Mouse (Mus musculus): ENCODE data around the gene Marf1. TPM values are rescaled to one million over a fixed set of nuclear protein-coding genes. Genes with fewer than 3 reads are reported as not detected.

The Marf1 gene
- 17.9 and 26.6 TPM in 2 replicates for polyA plus RNA-seq (2012; rRNA removed)

DNA sequence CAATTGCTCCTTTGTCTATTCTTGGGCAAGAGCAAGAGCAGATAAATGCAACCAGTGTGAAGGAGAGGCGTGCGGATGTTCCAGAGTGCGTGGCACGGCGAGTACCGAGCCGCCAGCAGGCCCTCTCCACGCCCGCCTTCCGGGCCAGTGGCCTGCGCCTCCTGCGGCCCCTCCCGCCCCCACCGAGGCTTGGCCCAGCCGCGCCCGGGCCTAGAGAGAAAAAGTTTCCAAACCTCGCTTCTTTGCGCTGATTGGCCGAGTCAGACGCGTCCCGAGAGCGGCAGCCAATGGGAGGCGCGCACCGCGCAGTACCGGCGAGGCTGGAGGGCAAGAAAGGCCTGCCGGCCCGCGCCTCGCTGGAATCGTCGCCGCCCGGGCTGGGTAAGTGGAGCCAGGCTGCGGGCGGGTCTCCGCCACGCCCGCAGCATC lies at the start of gene Marf1, which contains the start of gene Nde1:
Gene Marf1 (minus strand): TSS at position 364 of the 429 bp plus-strand sequence.
Gene Nde1 (plus strand): TSS at position 288 of the 429 bp plus-strand sequence.
- peak; percentile 82 for TF ChIP-seq POLR2A (IDR thresholded peaks at IDR 0.05; ENCODE audit: borderline replicate concordance, extremely low read depth, insufficient read depth, insufficient read length, poor library complexity, severe bottlenecking)
- no peak for TF ChIP-seq CTCF (IDR thresholded peaks at IDR 0.05; ENCODE audit: borderline replicate concordance, extremely low read depth, insufficient read depth, insufficient read length)

DNA sequence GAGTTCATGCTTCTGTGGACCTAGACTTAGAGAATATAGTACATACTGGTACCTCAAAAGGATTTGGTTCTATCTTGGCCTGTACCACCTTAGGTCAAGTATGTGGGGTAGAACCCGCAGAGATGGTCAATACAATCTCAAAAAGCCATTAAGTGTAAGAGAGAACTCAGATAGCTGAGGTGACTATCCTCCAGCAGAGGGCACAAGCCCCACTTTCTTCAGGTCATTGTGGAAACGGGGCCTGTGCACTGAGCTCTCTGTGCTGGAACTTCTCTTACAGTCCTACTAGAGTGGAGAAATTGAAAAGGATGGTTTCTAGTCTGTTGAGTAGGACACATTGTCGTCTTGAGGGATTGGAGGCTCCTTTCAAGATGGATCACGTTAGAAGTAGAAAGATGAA lies 35.6 kb upstream of the Marf1 start:
- TF ChIP-seq POLR2A (IDR thresholded peaks at IDR 0.05; ENCODE audit: borderline replicate concordance, extremely low read depth, insufficient read depth, insufficient read length, poor library complexity, severe bottlenecking) (no peak), CTCF (IDR thresholded peaks at IDR 0.05; ENCODE audit: borderline replicate concordance, extremely low read depth, insufficient read depth, insufficient read length) (no peak)
- no peak for DNase-seq (ENCODE audit: low read depth)

More for the DNA sequence above, at the start of gene Marf1, which contains the start of gene Nde1:
- DNase-seq (ENCODE audit: low read depth), result peak; percentile 95

DNA sequence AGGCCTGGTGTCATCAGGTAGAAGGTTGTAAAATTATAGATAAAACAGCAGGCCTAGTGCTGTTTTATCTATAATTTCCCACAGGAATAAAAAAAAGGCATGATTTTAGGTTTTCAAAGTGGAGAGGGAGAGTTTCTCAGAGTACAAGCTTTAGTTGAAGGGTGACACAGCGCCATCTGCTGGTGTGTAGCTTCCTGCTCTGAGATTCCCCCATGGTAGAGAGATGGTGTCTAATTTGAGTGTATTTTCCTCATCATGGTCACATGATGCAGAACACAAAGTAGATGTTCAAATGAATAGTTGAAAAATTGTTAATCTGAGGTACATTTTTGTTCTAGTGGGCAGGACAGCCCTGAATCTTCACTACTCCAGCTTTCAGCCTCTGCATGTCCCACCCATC lies 32.3 kb upstream of the Marf1 start:
- TF ChIP-seq POLR2A (IDR thresholded peaks at IDR 0.05; ENCODE audit: borderline replicate concordance, extremely low read depth, insufficient read depth, insufficient read length, poor library complexity, severe bottlenecking) (no peak), CTCF (IDR thresholded peaks at IDR 0.05; ENCODE audit: borderline replicate concordance, extremely low read depth, insufficient read depth, insufficient read length) (peak; percentile 66; the same call in 1 of the 2 replicates)
- DNase-seq (ENCODE audit: low read depth), result peak; percentile 63

DNA sequence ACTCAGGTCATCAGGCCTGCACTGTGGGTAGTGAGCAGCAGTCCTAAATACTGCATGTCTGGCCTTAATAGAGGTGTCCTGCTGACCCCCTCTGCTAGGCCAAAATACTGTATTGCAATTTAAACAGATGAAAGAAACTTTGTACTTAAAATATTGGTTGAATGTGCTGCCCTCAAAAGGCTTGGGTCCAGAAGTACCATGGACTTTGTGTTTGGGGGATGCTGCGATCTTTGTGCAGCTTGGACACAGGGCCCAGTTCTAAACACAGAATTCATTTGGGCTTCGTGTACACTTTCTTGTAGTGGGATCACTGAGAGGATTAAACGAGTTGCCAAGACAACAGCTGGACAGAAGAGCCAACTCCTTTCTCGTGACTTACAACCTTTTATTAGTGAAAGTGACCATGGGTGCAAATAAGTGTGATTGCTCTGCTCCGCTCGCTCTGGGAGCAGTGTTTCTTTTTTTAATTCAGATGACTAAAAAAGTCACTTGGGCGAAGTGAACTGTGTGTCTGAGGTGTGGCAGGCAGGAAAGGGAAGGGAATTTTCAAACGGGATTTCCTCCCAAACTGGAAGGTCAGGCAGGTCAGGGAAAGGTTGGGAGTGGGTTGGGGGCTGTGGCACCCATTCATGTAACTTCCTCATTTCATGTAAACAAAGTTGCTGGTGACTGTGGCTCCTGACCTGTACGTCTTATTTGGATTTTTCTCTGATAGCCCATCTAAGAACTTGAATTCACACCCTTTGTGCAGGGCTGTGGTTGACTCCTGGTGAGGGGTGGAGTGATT lies 31.2 kb upstream of the Marf1 start:
- TF ChIP-seq POLR2A (IDR thresholded peaks at IDR 0.05; ENCODE audit: borderline replicate concordance, extremely low read depth, insufficient read depth, insufficient read length, poor library complexity, severe bottlenecking), result no peak
- no peak for TF ChIP-seq CTCF (IDR thresholded peaks at IDR 0.05; ENCODE audit: borderline replicate concordance, extremely low read depth, insufficient read depth, insufficient read length)
- DNase-seq (ENCODE audit: low read depth), result peak; percentile 2

DNA sequence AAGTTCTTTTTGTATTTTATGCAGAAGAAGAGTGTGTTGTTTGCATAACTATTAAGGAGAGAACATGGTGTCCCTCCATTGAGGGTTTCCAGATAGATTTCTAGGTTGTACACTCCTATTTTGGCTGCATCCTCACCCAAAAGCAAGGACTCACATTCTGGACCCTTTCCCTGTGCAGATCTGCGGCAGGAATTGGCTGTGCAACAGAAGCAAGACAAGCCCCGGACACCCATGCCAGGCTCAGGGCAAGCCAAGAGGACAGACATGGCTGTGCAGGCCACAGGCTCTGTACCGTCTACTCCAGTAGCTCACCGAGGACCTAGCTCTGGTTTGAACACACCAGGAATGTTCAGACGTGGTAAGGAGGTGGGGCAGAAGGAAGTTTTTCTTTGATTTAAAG lies 22.4 kb upstream of the Marf1 start:
- DNase-seq (ENCODE audit: low read depth), result no peak
- TF ChIP-seq POLR2A (IDR thresholded peaks at IDR 0.05; ENCODE audit: borderline replicate concordance, extremely low read depth, insufficient read depth, insufficient read length, poor library complexity, severe bottlenecking), result no peak
- TF ChIP-seq CTCF (IDR thresholded peaks at IDR 0.05; ENCODE audit: borderline replicate concordance, extremely low read depth, insufficient read depth, insufficient read length), result no peak

DNA sequence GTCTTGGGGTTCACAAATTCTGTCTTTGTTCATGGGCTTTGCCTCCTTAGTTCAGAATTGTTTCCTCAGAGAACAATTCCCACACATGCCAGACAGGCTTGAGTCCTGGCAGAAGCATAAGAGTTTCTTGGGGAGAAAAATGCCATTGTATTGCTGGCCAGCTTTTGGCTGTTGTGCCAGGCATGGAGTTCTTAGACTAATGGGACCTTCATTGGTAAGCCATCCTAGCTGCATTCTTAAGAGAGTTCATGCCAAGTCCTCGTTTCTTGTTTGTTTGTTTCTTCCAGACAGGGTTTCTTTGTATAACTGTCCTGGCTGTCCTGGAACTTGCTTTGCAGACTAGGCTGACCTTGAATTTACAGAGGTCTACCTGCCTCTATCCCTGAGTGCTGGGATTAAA lies 20.7 kb upstream of the Marf1 start:
- DNase-seq (ENCODE audit: low read depth), result no peak

DNA sequence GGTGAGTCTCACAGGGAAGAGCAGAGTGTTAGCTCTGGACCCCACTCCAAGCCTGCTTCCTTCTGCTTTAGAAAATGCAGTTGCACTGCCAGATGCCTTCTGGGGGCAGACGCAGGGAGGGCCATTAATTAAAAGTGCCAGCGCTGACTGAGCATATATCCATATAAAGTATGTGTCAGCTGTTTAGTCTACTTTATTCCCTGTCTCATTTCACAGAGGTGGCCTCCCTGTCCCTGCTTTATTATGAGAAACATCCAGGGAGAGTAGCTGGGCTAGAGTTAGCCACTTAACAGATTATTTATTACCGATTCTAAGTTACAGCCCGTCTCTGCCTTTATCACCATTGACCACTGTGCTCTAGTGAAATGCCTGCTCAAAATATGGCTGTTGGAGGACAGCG lies 19.2 kb upstream of the Marf1 start:
- TF ChIP-seq CTCF (IDR thresholded peaks at IDR 0.05; ENCODE audit: borderline replicate concordance, extremely low read depth, insufficient read depth, insufficient read length), result no peak
- TF ChIP-seq POLR2A (IDR thresholded peaks at IDR 0.05; ENCODE audit: borderline replicate concordance, extremely low read depth, insufficient read depth, insufficient read length, poor library complexity, severe bottlenecking), result no peak
- no peak for DNase-seq (ENCODE audit: low read depth)

More for the DNA sequence above, 20.7 kb upstream of the Marf1 start:
- TF ChIP-seq POLR2A (IDR thresholded peaks at IDR 0.05; ENCODE audit: borderline replicate concordance, extremely low read depth, insufficient read depth, insufficient read length, poor library complexity, severe bottlenecking), result no peak
- TF ChIP-seq CTCF (IDR thresholded peaks at IDR 0.05; ENCODE audit: borderline replicate concordance, extremely low read depth, insufficient read depth, insufficient read length), result no peak

DNA sequence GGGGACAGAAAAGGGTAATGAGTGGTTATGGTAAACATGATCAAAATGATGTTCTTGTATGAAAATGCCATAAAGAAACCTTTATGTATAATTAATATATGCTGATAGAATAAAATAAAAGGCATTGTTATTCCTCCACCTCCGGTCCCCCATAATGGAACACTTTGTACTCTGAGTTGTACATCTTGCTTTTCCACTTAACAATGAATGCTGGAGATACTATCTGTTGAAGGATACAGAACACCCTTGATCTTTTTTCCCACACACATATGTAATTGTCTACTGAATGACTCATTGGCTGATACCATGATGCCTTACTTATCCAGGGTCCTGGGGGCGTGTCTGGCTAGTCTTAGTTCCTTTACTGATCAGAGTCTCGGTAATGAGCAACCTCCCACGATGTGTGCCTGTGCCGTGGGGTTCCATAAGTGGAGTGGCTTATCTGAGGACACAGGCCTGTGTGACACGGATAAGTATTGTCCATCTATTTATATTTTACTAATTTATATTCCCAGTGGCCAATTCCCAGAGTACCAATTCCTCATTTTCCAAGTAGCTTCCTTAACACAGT lies 17.1 kb upstream of the Marf1 start:
- DNase-seq (ENCODE audit: low read depth), result no peak
- TF ChIP-seq POLR2A (IDR thresholded peaks at IDR 0.05; ENCODE audit: borderline replicate concordance, extremely low read depth, insufficient read depth, insufficient read length, poor library complexity, severe bottlenecking), result no peak
- TF ChIP-seq CTCF (IDR thresholded peaks at IDR 0.05; ENCODE audit: borderline replicate concordance, extremely low read depth, insufficient read depth, insufficient read length), result no peak

DNA sequence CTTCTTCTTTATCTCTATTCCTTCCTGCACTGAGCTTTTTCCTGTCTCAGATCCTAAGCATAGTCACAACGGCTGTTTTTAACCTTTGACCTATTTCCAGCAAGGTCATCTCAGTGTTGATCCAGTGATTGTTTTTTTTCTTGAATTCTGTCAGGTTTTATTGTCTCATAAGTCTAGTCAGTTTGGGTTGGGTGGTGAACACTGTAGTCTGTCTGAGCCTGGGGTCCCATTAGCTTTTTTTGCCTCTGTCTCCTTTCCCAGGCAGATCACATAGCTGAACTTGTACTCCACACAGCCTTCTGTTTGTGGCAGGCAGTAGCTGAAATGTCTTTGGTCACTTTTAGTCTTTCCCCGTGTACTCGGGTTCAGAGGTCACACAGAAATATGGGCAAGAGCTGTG lies 14.9 kb upstream of the Marf1 start:
- no peak for DNase-seq (ENCODE audit: low read depth)

DNA sequence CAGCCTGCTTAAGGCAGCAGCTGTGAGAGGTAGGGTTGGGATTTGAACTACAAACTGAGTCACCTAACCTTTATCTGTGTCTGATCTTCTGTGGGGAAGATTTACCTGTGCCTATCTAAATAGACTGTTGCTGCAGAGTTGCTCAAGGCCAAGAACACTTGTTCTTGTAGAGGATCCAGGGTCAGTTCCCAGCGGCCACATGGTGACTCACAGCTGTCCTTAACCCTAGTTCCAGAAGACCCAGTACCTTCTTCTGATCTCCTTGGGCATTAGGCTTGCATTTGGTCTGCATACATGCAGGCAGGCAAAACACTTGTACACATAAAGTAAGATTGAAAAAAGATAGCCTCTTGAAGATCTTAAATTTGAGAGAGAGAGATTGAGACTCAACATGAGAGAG lies 6.6 kb upstream of the Marf1 start:
- DNase-seq (ENCODE audit: low read depth), result no peak
- no peak for TF ChIP-seq CTCF (IDR thresholded peaks at IDR 0.05; ENCODE audit: borderline replicate concordance, extremely low read depth, insufficient read depth, insufficient read length)
- no peak for TF ChIP-seq POLR2A (IDR thresholded peaks at IDR 0.05; ENCODE audit: borderline replicate concordance, extremely low read depth, insufficient read depth, insufficient read length, poor library complexity, severe bottlenecking)

More for the DNA sequence above, 14.9 kb upstream of the Marf1 start:
- no peak for TF ChIP-seq POLR2A (IDR thresholded peaks at IDR 0.05; ENCODE audit: borderline replicate concordance, extremely low read depth, insufficient read depth, insufficient read length, poor library complexity, severe bottlenecking)
- TF ChIP-seq CTCF (IDR thresholded peaks at IDR 0.05; ENCODE audit: borderline replicate concordance, extremely low read depth, insufficient read depth, insufficient read length), result no peak

DNA sequence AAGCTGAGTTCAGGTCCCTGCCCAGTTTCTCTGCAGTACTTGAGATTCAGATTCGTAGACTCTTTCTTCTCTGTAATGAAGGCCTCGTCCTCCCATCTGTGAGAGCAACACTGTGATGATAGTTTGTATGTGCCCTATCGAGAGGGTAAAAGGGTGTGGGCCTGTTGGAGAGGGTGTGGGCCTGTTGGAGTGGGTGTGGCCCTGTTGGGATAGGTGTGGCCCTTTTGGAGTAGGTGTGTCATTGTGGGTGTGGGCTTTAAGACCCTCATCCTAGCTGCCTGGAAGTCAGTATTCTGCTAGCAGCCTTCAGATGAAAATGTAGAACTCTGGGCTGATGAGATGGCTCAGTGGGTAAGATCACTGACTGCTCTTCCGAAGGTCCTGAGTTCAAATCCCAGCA lies 3.3 kb upstream of the Marf1 start:
- no peak for TF ChIP-seq POLR2A (IDR thresholded peaks at IDR 0.05; ENCODE audit: borderline replicate concordance, extremely low read depth, insufficient read depth, insufficient read length, poor library complexity, severe bottlenecking)
- TF ChIP-seq CTCF (IDR thresholded peaks at IDR 0.05; ENCODE audit: borderline replicate concordance, extremely low read depth, insufficient read depth, insufficient read length), result no peak
- no peak for DNase-seq (ENCODE audit: low read depth)

Measured in brain, embryonic 14.5 days (tissue).